Mouse (Mus musculus) adrenal gland, postnatal 0 days (tissue): ENCODE data around the gene Btn1a1. TPM values are rescaled to one million over a fixed set of nuclear protein-coding genes. Genes with fewer than 3 reads are reported as not detected.

ENCODE experiments used
- polyA plus RNA-seq: library from polyadenylated mRNA; unstranded; fragments of >200 nt; fragmentation: Nextera tagmentation; extraction: Ambion mirVana; gene quantifications from 2 replicates; pipeline ENCODE4 v1.2.1, GENCODE M21; 2015

Gene Btn1a1
- 0.06 and 0.30 TPM in 2 replicates for polyA plus RNA-seq

GRCm38 (mm10) chr13:23465600-23466109, at the start of gene Btn1a1:
Gene Btn1a1 (minus strand): TSS chr13:23465901.

GRCm38 (mm10) chr13:23488400-23489322, 23.0 kb upstream of the Btn1a1 start, which contains the start of gene Btn2a2:
Gene Btn2a2 (minus strand): TSS chr13:23488857.

GRCm38 (mm10) chr13:23423286-23424051, 42.2 kb downstream of the Btn1a1 start, which contains the start of gene Abt1:
Gene Abt1 (minus strand): TSS chr13:23423866.

Other genes with a start within 250 kb of the Btn1a1 start
- not detected in 2 replicates for gene Vmn1r222, start 230.0 kb downstream of the Btn1a1 start, polyA plus RNA-seq
- gene Vmn1r223, start 218.8 kb downstream of the Btn1a1 start, polyA plus RNA-seq: not detected in 2 replicates
- gene Zfp322a, start 96.7 kb downstream of the Btn1a1 start, polyA plus RNA-seq: 21.0 and 26.2 TPM in 2 replicates
- 7.9 and 11.4 TPM in 2 replicates for gene Abt1, start 42.0 kb downstream of the Btn1a1 start, polyA plus RNA-seq
- gene Btn2a2, start 23.0 kb upstream of the Btn1a1 start, polyA plus RNA-seq: 0.30 TPM in 1 of 2 replicates, not detected in the other
- 11.5 and 11.7 TPM in 2 replicates for gene Hist1h4h, start 65.1 kb upstream of the Btn1a1 start, polyA plus RNA-seq
- 3.9 and 7.2 TPM in 2 replicates for gene Hist1h2af, start 68.0 kb upstream of the Btn1a1 start, polyA plus RNA-seq
- gene Hist1h3g, start 69.5 kb upstream of the Btn1a1 start, polyA plus RNA-seq: 1.4 and 1.9 TPM in 2 replicates
- 0.24 and 0.48 TPM in 2 replicates for gene Hist1h2bh, start 77.5 kb upstream of the Btn1a1 start, polyA plus RNA-seq
- gene Hist1h3f, start 78.2 kb upstream of the Btn1a1 start, polyA plus RNA-seq: 0.75 and 0.84 TPM in 2 replicates
- gene Hist1h4f, start 85.7 kb upstream of the Btn1a1 start, polyA plus RNA-seq: not detected in 2 replicates
- gene Hist1h1d, start 87.4 kb upstream of the Btn1a1 start, polyA plus RNA-seq: 0.26 and 0.41 TPM in 2 replicates
- gene Hist1h3e, start 96.5 kb upstream of the Btn1a1 start, polyA plus RNA-seq: 3.7 and 4.0 TPM in 2 replicates
- 38.1 and 43.6 TPM in 2 replicates for gene Hist1h2ae, start 105.3 kb upstream of the Btn1a1 start, polyA plus RNA-seq
- 2.6 and 5.2 TPM in 2 replicates for gene Hist1h2bg, start 105.5 kb upstream of the Btn1a1 start, polyA plus RNA-seq
- gene Hist1h2bf, start 108.3 kb upstream of the Btn1a1 start, polyA plus RNA-seq: 0.86 and 1.0 TPM in 2 replicates
- gene Hist1h2ad, start 108.5 kb upstream of the Btn1a1 start, polyA plus RNA-seq: 0.74 and 1.1 TPM in 2 replicates
- gene Hist1h3d, start 109.9 kb upstream of the Btn1a1 start, polyA plus RNA-seq: 1.9 and 2.4 TPM in 2 replicates
- 48.4 and 56.4 TPM in 2 replicates for gene Hist1h4d, start 115.7 kb upstream of the Btn1a1 start, polyA plus RNA-seq
- gene Hist1h2be, start 155.2 kb upstream of the Btn1a1 start, polyA plus RNA-seq: 1.3 and 1.7 TPM in 2 replicates
- gene Hist1h1e, start 156.7 kb upstream of the Btn1a1 start, polyA plus RNA-seq: 13.4 and 14.3 TPM in 2 replicates
- gene Hist1h2ac, start 218.0 kb upstream of the Btn1a1 start, polyA plus RNA-seq: 0.62 and 1.6 TPM in 2 replicates
- gene Hist1h2bc, start 218.3 kb upstream of the Btn1a1 start, polyA plus RNA-seq: 173 and 221 TPM in 2 replicates
- not detected in 2 replicates for gene Hist1h1t, start 229.9 kb upstream of the Btn1a1 start, polyA plus RNA-seq
- gene Hist1h4c, start 232.6 kb upstream of the Btn1a1 start, polyA plus RNA-seq: 3.9 and 5.8 TPM in 2 replicates
- gene Hfe, start 245.0 kb upstream of the Btn1a1 start, polyA plus RNA-seq: 27.9 and 33.6 TPM in 2 replicates